Mouse (Mus musculus) kidney, embryonic 15.5 days (tissue): Measurements from ENCODE around the gene Wwp2. TPM values are rescaled to one million over a fixed set of nuclear protein-coding genes. Genes with fewer than 3 reads are reported as not detected.

Source experiments
- ATAC-seq: fragments of 200-750 bp; cut with Nextera tagmentation; replicated peaks from 2 replicates; pipeline ENCODE4 v1.8.0; 2017; ENCODE audit warnings: moderate TSS enrichment; ENCODE audit not compliant: low FRiP score
- H3K27ac ChIP-seq: fragments of 300-500 bp; sonication (generic); 2 replicates; pipeline ENCODE4 v1.5.1; 2015; ENCODE audit warnings: mild to moderate bottlenecking, inconsistent platforms
- H3K27me3 ChIP-seq: fragments of 300-500 bp; sonication (generic); 2 replicates; pipeline ENCODE4 v1.6.1; 2015; ENCODE audit warnings: inconsistent platforms
- H3K36me3 ChIP-seq: fragments of 300-500 bp; sonication (generic); 2 replicates; pipeline ENCODE4 v1.6.1; 2015; ENCODE audit warnings: inconsistent platforms
- H3K4me1 ChIP-seq: fragments of 300-500 bp; sonication (generic); 2 replicates; pipeline ENCODE4 v1.6.1; 2015; ENCODE audit warnings: inconsistent platforms
- H3K4me2 ChIP-seq: fragments of 300-500 bp; sonication (generic); 2 replicates; pipeline ENCODE4 v1.6.1; 2015; ENCODE audit warnings: moderate library complexity, mild to moderate bottlenecking, inconsistent platforms
- H3K4me3 ChIP-seq: fragments of 300-500 bp; sonication (generic); replicated peaks from 2 replicates; pipeline ENCODE4 v1.5.1; 2015; ENCODE audit warnings: mild to moderate bottlenecking, inconsistent platforms
- H3K9ac ChIP-seq: fragments of 300-500 bp; sonication (generic); 2 replicates; pipeline ENCODE4 v1.6.1; 2015; ENCODE audit warnings: mild to moderate bottlenecking, inconsistent platforms
- H3K9me3 ChIP-seq: fragments of 300-500 bp; sonication (generic); replicated peaks from 2 replicates; pipeline ENCODE4 v1.6.1; 2016; ENCODE audit warnings: inconsistent platforms
- WGBS: fragments of 180-500 bp; shearing (Covaris S2); methylation state at CpG from one replicate; pipeline ENCODE4 v1.1.7; 2015; ENCODE audit warnings: mixed read lengths; 5-methylcytosine and 5-hydroxymethylcytosine counted together
- polyA plus RNA-seq: library from polyadenylated mRNA; unstranded; fragments of >200 nt; fragmentation: Nextera tagmentation; extraction: Ambion mirVana; gene quantifications from 2 replicates; pipeline ENCODE4 v1.2.1, GENCODE M21; 2015

The Wwp2 gene
- polyA plus RNA-seq, 1 experiment from 2014 or later: 42.0 TPM

GRCm38 (mm10) chr8:107546154-107546553 lies 110.0 kb downstream of the Wwp2 start:
- Histone ChIP-seq H3K27ac (no peak overlapping the region), H3K4me2 (no peak overlapping the region), H3K36me3 (peaks cover 39% of the 10 kb centered on the region), H3K9ac (no peak overlapping the region), H3K4me1 (peaks cover 18% of the 10 kb centered on the region), H3K9me3 (no peaks in the 10 kb centered on the region), H3K27me3 (no peaks in the 10 kb centered on the region), H3K4me3 (no peak overlapping the region)
- WGBS: 83% methylated on average over 4 of the region's 4 CpGs
- ATAC-seq: no peak

- no peak for ATAC-seq
- 88% methylated on average over 8 of the region's 8 CpGs for WGBS
- H3K9me3 ChIP-seq: no peaks in the 10 kb centered on the region
- H3K4me3 ChIP-seq: no peak overlapping the region
- no peak overlapping the region for H3K27ac ChIP-seq
- H3K9ac ChIP-seq: no peak overlapping the region
- no peaks in the 10 kb centered on the region for H3K27me3 ChIP-seq
- H3K36me3 ChIP-seq: peaks cover 39% of the 10 kb centered on the region
- no peak overlapping the region for H3K4me2 ChIP-seq
- H3K4me1 ChIP-seq: peaks cover 18% of the 10 kb centered on the region
These were observed 110.7 kb downstream of the Wwp2 start for GRCm38 (mm10) chr8:107546817-107547216.

GRCm38 (mm10) chr8:107552234-107552633 lies 116.1 kb downstream of the Wwp2 start:
- Histone ChIP-seq H3K27ac (peak overlapping the region; percentile 33; the same call in 1 of the 2 replicates), H3K27me3 (no peaks in the 10 kb centered on the region), H3K36me3 (peaks cover 43% of the 10 kb centered on the region), H3K9ac (no peak overlapping the region), H3K4me2 (no peak overlapping the region), H3K4me1 (peaks cover 26% of the 10 kb centered on the region), H3K9me3 (no peaks in the 10 kb centered on the region), H3K4me3 (no peak overlapping the region)
- 44% methylated on average over 6 of the region's 6 CpGs for WGBS
- no peak for ATAC-seq

- H3K9ac ChIP-seq: no peak overlapping the region
- peaks cover 38% of the 10 kb centered on the region for H3K4me1 ChIP-seq
- H3K9me3 ChIP-seq: no peaks in the 10 kb centered on the region
- no peaks in the 10 kb centered on the region for H3K27me3 ChIP-seq
- no peak overlapping the region for H3K4me3 ChIP-seq
- WGBS: 92% methylated on average over 10 of the region's 10 CpGs
- no peak for ATAC-seq
- peaks cover 34% of the 10 kb centered on the region for H3K36me3 ChIP-seq
- no peak overlapping the region for H3K4me2 ChIP-seq
- H3K27ac ChIP-seq: no peak overlapping the region
These were observed 119.1 kb downstream of the Wwp2 start for GRCm38 (mm10) chr8:107555231-107555630.

- ATAC-seq: peak; percentile 86
- Histone ChIP-seq H3K27ac (peak overlapping the region; percentile 83), H3K36me3 (peaks cover 25% of the 10 kb centered on the region), H3K4me2 (0 out of 2 replicates have a peak overlapping the region, but pooled peaks have one; percentile 9), H3K9ac (no peak overlapping the region), H3K9me3 (no peaks in the 10 kb centered on the region), H3K4me1 (peaks cover 50% of the 10 kb centered on the region), H3K4me3 (no peak overlapping the region), H3K27me3 (no peaks in the 10 kb centered on the region)
- 20% methylated on average over 12 of the region's 12 CpGs for WGBS
These were observed 120.4 kb downstream of the Wwp2 start for GRCm38 (mm10) chr8:107556511-107556936.

- peaks cover 7% of the 10 kb centered on the region; the same call in 1 of the 2 replicates for H3K36me3 ChIP-seq
- H3K9me3 ChIP-seq: no peaks in the 10 kb centered on the region
- ATAC-seq: no peak
- H3K27ac ChIP-seq: 0 out of 2 replicates have a peak overlapping the region, but pooled peaks have one; percentile 22
- no peak overlapping the region for H3K9ac ChIP-seq
- WGBS: 27% methylated on average over 16 of the region's 16 CpGs
- peaks cover 48% of the 10 kb centered on the region for H3K4me1 ChIP-seq
- H3K27me3 ChIP-seq: no peaks in the 10 kb centered on the region
- H3K4me2 ChIP-seq: peak overlapping the region; percentile 38
- H3K4me3 ChIP-seq: 0 out of 2 replicates have a peak overlapping the region, but pooled peaks have one; percentile 5
These were observed 124.8 kb downstream of the Wwp2 start for GRCm38 (mm10) chr8:107560820-107561536.

- Histone ChIP-seq H3K9ac (no peak overlapping the region), H3K27ac (no peak overlapping the region), H3K4me1 (peaks cover 36% of the 10 kb centered on the region), H3K4me3 (no peak overlapping the region), H3K9me3 (no peaks in the 10 kb centered on the region), H3K4me2 (no peak overlapping the region), H3K27me3 (no peaks in the 10 kb centered on the region), H3K36me3 (peaks cover 2% of the 10 kb centered on the region; the same call in 1 of the 2 replicates)
- ATAC-seq: no peak
- WGBS: 55% methylated on average over 9 of the region's 9 CpGs
These were observed 126.0 kb downstream of the Wwp2 start for GRCm38 (mm10) chr8:107562164-107562563.

GRCm38 (mm10) chr8:107571046-107571445 lies 134.9 kb downstream of the Wwp2 start:
- H3K4me1 ChIP-seq: no peaks in the 10 kb centered on the region

GRCm38 (mm10) chr8:107571486-107572135 lies 135.4 kb downstream of the Wwp2 start:
- peak overlapping the region; percentile 39; the same call in 1 of the 2 replicates for H3K27ac ChIP-seq
- no peak overlapping the region for H3K9ac ChIP-seq
- H3K4me1 ChIP-seq: peaks cover 4% of the 10 kb centered on the region
- 0 out of 2 replicates have a peak, but pooled peaks have one; percentile 38 for ATAC-seq
- no peaks in the 10 kb centered on the region for H3K27me3 ChIP-seq
- H3K9me3 ChIP-seq: no peaks in the 10 kb centered on the region
- H3K36me3 ChIP-seq: no peaks in the 10 kb centered on the region
- no peak overlapping the region for H3K4me3 ChIP-seq
- no peak overlapping the region for H3K4me2 ChIP-seq
- 55% methylated on average over 7 of the region's 7 CpGs for WGBS

More at GRCm38 (mm10) chr8:107571046-107571445, 134.9 kb downstream of the Wwp2 start:
- WGBS: 78% methylated on average over 2 of the region's 2 CpGs
- ATAC-seq: no peak
- no peak overlapping the region for H3K9ac ChIP-seq
- no peaks in the 10 kb centered on the region for H3K36me3 ChIP-seq
- H3K4me3 ChIP-seq: no peak overlapping the region
- H3K27ac ChIP-seq: no peak overlapping the region
- no peaks in the 10 kb centered on the region for H3K27me3 ChIP-seq
- H3K4me2 ChIP-seq: no peak overlapping the region
- H3K9me3 ChIP-seq: no peaks in the 10 kb centered on the region

- H3K27me3 ChIP-seq: no peaks in the 10 kb centered on the region
- H3K9ac ChIP-seq: no peak overlapping the region
- H3K27ac ChIP-seq: no peak overlapping the region
- 60% methylated on average over 4 of the region's 4 CpGs for WGBS
- H3K36me3 ChIP-seq: no peaks in the 10 kb centered on the region
- H3K4me3 ChIP-seq: no peak overlapping the region
- H3K9me3 ChIP-seq: no peaks in the 10 kb centered on the region
- H3K4me1 ChIP-seq: peaks cover 4% of the 10 kb centered on the region
- 0 out of 2 replicates have a peak, but pooled peaks have one; percentile 50 for ATAC-seq
- H3K4me2 ChIP-seq: no peak overlapping the region
These were observed 136.3 kb downstream of the Wwp2 start for GRCm38 (mm10) chr8:107572497-107572896.

- H3K4me1 ChIP-seq: peaks cover 4% of the 10 kb centered on the region
- 87% methylated on average over 3 of the region's 3 CpGs for WGBS
- H3K36me3 ChIP-seq: peaks cover 22% of the 10 kb centered on the region
- no peak for ATAC-seq
- no peak overlapping the region for H3K4me3 ChIP-seq
- H3K4me2 ChIP-seq: no peak overlapping the region
- H3K27ac ChIP-seq: no peak overlapping the region
- H3K27me3 ChIP-seq: no peaks in the 10 kb centered on the region
- H3K9ac ChIP-seq: no peak overlapping the region
- H3K9me3 ChIP-seq: no peaks in the 10 kb centered on the region
These were observed 138.6 kb downstream of the Wwp2 start for GRCm38 (mm10) chr8:107574771-107575170.

GRCm38 (mm10) chr8:107576702-107577101 lies 140.5 kb downstream of the Wwp2 start:
- 11% methylated on average over 10 of the region's 10 CpGs for WGBS

More at GRCm38 (mm10) chr8:107576702-107577101, 140.5 kb downstream of the Wwp2 start:
- Histone ChIP-seq H3K36me3 (peaks cover 41% of the 10 kb centered on the region), H3K9me3 (no peaks in the 10 kb centered on the region), H3K4me3 (peak overlapping the region; percentile 24), H3K27ac (peak overlapping the region; percentile 27; the same call in 1 of the 2 replicates), H3K4me2 (peak overlapping the region; percentile 48), H3K9ac (peak overlapping the region; percentile 45; the same call in 1 of the 2 replicates), H3K27me3 (no peaks in the 10 kb centered on the region), H3K4me1 (peaks cover 4% of the 10 kb centered on the region)
- peak; percentile 77 for ATAC-seq
